Mouse (Mus musculus) forebrain, embryonic 12.5 days (tissue): ENCODE data around the gene Fancf. TPM values are rescaled to one million over a fixed set of nuclear protein-coding genes. Genes with fewer than 3 reads are reported as not detected.

ENCODE experiments used
- ATAC-seq: fragments of 200-750 bp; cut with Nextera tagmentation; 2 replicates; pipeline ENCODE4 v1.8.0; 2017; ENCODE audit warnings: moderate TSS enrichment; ENCODE audit not compliant: low FRiP score
- H3K27ac ChIP-seq: fragments of 300-500 bp; sonication (generic); 2 replicates; pipeline ENCODE4 v1.5.1; 2016; ENCODE audit warnings: mild to moderate bottlenecking
- H3K27me3 ChIP-seq: fragments of 300-500 bp; sonication (generic); 2 replicates; pipeline ENCODE4 v1.6.1; 2016; ENCODE audit warnings: mild to moderate bottlenecking
- H3K36me3 ChIP-seq: fragments of 300-500 bp; sonication (generic); replicated peaks from 2 replicates; pipeline ENCODE4 v1.6.1; 2016; ENCODE audit warnings: mild to moderate bottlenecking
- H3K4me1 ChIP-seq: fragments of 300-500 bp; sonication (generic); 2 replicates; pipeline ENCODE4 v1.6.1; 2016
- H3K4me2 ChIP-seq: fragments of 300-500 bp; sonication (generic); 2 replicates; pipeline ENCODE4 v1.6.1; 2016; ENCODE audit warnings: mild to moderate bottlenecking, moderate library complexity
- H3K4me3 ChIP-seq: fragments of 300-500 bp; sonication (generic); replicated peaks from 2 replicates; pipeline ENCODE4 v1.5.1; 2016; ENCODE audit warnings: mild to moderate bottlenecking
- H3K9ac ChIP-seq: fragments of 300-500 bp; sonication (generic); 2 replicates; pipeline ENCODE4 v1.6.1; 2016; ENCODE audit warnings: mild to moderate bottlenecking
- H3K9me3 ChIP-seq: fragments of 300-500 bp; sonication (generic); 2 replicates; pipeline ENCODE4 v1.6.1; 2016
- WGBS: fragments of 180-500 bp; shearing (Covaris S2); methylation state at CpG from one replicate; pipeline ENCODE4 v1.1.7; 2016; 5-methylcytosine and 5-hydroxymethylcytosine counted together
- polyA plus RNA-seq: library from polyadenylated mRNA; unstranded; fragments of >200 nt; fragmentation: Nextera tagmentation; extraction: Ambion mirVana; gene quantifications from 2 replicates; pipeline ENCODE4 v1.2.1, GENCODE M21; 2016

Gene Fancf
- polyA plus RNA-seq, 1 experiment from 2014 or later = 16.8 TPM

GRCm38 (mm10) chr7:51823562-51824338 lies 38.3 kb downstream of the Fancf start:
- H3K4me1 ChIP-seq = no peaks in the 10 kb centered on the region
- WGBS = 71% methylated on average over 7 of the region's 7 CpGs
- peak; percentile 74 for ATAC-seq
- no peak overlapping the region for H3K9ac ChIP-seq
- H3K9me3 ChIP-seq = no peaks in the 10 kb centered on the region
- no peaks in the 10 kb centered on the region for H3K36me3 ChIP-seq
- H3K4me2 ChIP-seq = no peak overlapping the region
- no peak overlapping the region for H3K4me3 ChIP-seq
- no peaks in the 10 kb centered on the region for H3K27me3 ChIP-seq
- peak overlapping the region; percentile 73 for H3K27ac ChIP-seq

- H3K4me2 ChIP-seq = no peak overlapping the region
- no peak overlapping the region for H3K27ac ChIP-seq
- H3K9me3 ChIP-seq = no peaks in the 10 kb centered on the region
- no peak overlapping the region for H3K4me3 ChIP-seq
- no peak for ATAC-seq
- no peaks in the 10 kb centered on the region for H3K27me3 ChIP-seq
- H3K36me3 ChIP-seq = no peaks in the 10 kb centered on the region
- WGBS = 78% methylated on average over 2 of the region's 2 CpGs
- no peaks in the 10 kb centered on the region for H3K4me1 ChIP-seq
- H3K9ac ChIP-seq = no peak overlapping the region
Observed at GRCm38 (mm10) chr7:51821467-51821866, 40.6 kb downstream of the Fancf start.

- no peak for ATAC-seq
- Histone ChIP-seq H3K27ac (no peak overlapping the region), H3K9ac (no peak overlapping the region), H3K9me3 (no peaks in the 10 kb centered on the region), H3K4me2 (no peak overlapping the region), H3K4me1 (no peaks in the 10 kb centered on the region), H3K36me3 (no peaks in the 10 kb centered on the region), H3K4me3 (no peak overlapping the region), H3K27me3 (no peaks in the 10 kb centered on the region)
- WGBS = 84% methylated on average over 1 of the region's 1 CpGs
Observed at GRCm38 (mm10) chr7:51819891-51820290, 42.2 kb downstream of the Fancf start.

GRCm38 (mm10) chr7:51818251-51818974 lies 43.7 kb downstream of the Fancf start:
- Histone ChIP-seq H3K36me3 (no peaks in the 10 kb centered on the region), H3K9ac (no peak overlapping the region), H3K9me3 (no peaks in the 10 kb centered on the region), H3K4me3 (no peak overlapping the region), H3K4me1 (no peaks in the 10 kb centered on the region), H3K4me2 (no peak overlapping the region), H3K27me3 (no peaks in the 10 kb centered on the region), H3K27ac (no peak overlapping the region)
- no peak for ATAC-seq
- 63% methylated on average over 3 of the region's 3 CpGs for WGBS

- Histone ChIP-seq H3K9ac (no peak overlapping the region), H3K27me3 (no peaks in the 10 kb centered on the region), H3K4me2 (no peak overlapping the region), H3K9me3 (no peaks in the 10 kb centered on the region), H3K36me3 (no peaks in the 10 kb centered on the region), H3K27ac (no peak overlapping the region), H3K4me1 (no peaks in the 10 kb centered on the region), H3K4me3 (no peak overlapping the region)
- WGBS = 67% methylated on average over 3 of the region's 3 CpGs
- ATAC-seq = peak; percentile 30
Observed at GRCm38 (mm10) chr7:51816283-51816839, 45.7 kb downstream of the Fancf start.

- Histone ChIP-seq H3K36me3 (no peaks in the 10 kb centered on the region), H3K4me1 (no peaks in the 10 kb centered on the region), H3K27me3 (no peaks in the 10 kb centered on the region), H3K27ac (no peak overlapping the region), H3K9ac (no peak overlapping the region), H3K9me3 (no peaks in the 10 kb centered on the region), H3K4me3 (no peak overlapping the region), H3K4me2 (no peak overlapping the region)
- 60% methylated on average over 4 of the region's 4 CpGs for WGBS
- ATAC-seq = peak; percentile 76
Observed at GRCm38 (mm10) chr7:51815473-51816282, 46.4 kb downstream of the Fancf start.

Other genes with a start within 250 kb of the Fancf start
- gene Slc17a6, start 240.3 kb downstream of the Fancf start, polyA plus RNA-seq = 38.4 and 39.4 TPM in 2 replicates
- gene Gas2, start 252 bp downstream of the Fancf start, polyA plus RNA-seq = 29.8 and 30.4 TPM in 2 replicates
- 19.1 and 21.1 TPM in 2 replicates for gene Svip, start 143.8 kb upstream of the Fancf start, polyA plus RNA-seq
- not detected in 2 replicates for gene 1700015G11Rik, start 153.5 kb upstream of the Fancf start, polyA plus RNA-seq